Mouse (Mus musculus) midbrain, embryonic 14.5 days (tissue): ENCODE measurements around the gene Ctdspl. TPM values are rescaled to one million over a fixed set of nuclear protein-coding genes. Genes with fewer than 3 reads are reported as not detected.
A peak's percentile ranks its signal among the peaks of the same experiment; 100 is the strongest.

Experiments used
- ATAC-seq: fragments of 200-750 bp; cut with Nextera tagmentation; 2 replicates; pipeline ENCODE4 v1.8.0; 2017; ENCODE audit warnings: moderate number of reproducible peaks, moderate library complexity; ENCODE audit not compliant: low FRiP score, low TSS enrichment
- DNase-seq: peaks from one replicate; pipeline ENCODE4 v3.0.0-alpha.2; 2015
- H3K27ac ChIP-seq: fragments of 300-500 bp; sonication (generic); replicated peaks from 2 replicates; pipeline ENCODE4 v1.5.1; 2014; ENCODE audit warnings: mild to moderate bottlenecking, low read depth, low read length, moderate library complexity
- H3K27me3 ChIP-seq: fragments of 300-500 bp; sonication (generic); 2 replicates; pipeline ENCODE4 v1.6.1; 2014; ENCODE audit warnings: low read length, control low read depth, mixed read lengths; ENCODE audit not compliant: control insufficient read depth, insufficient read depth
- H3K36me3 ChIP-seq: fragments of 300-500 bp; sonication (generic); 2 replicates; pipeline ENCODE4 v1.6.1; 2014; ENCODE audit warnings: low read length, control low read depth; ENCODE audit not compliant: control insufficient read depth, insufficient read depth
- H3K4me1 ChIP-seq: fragments of 300-500 bp; sonication (generic); 2 replicates; pipeline ENCODE4 v1.6.1; 2014; ENCODE audit warnings: mild to moderate bottlenecking, antibody characterized with exemption, low read length, control low read depth; ENCODE audit not compliant: control insufficient read depth, insufficient read depth
- H3K4me2 ChIP-seq: fragments of 300-500 bp; sonication (generic); 2 replicates; pipeline ENCODE4 v1.6.1; 2014; ENCODE audit warnings: mild to moderate bottlenecking, low read length, moderate library complexity
- H3K4me3 ChIP-seq: fragments of 300-500 bp; sonication (generic); replicated peaks from 2 replicates; pipeline ENCODE4 v1.5.1; 2014; ENCODE audit warnings: low read depth, low read length
- H3K9ac ChIP-seq: fragments of 300-500 bp; sonication (generic); replicated peaks from 2 replicates; pipeline ENCODE4 v1.6.1; 2014; ENCODE audit warnings: mild to moderate bottlenecking, low read length, moderate library complexity
- H3K9me3 ChIP-seq: fragments of 300-500 bp; sonication (generic); 2 replicates; pipeline ENCODE4 v1.6.1; 2016; ENCODE audit warnings: low read length, control low read depth, mixed read lengths; ENCODE audit not compliant: control insufficient read depth
- WGBS: fragments of 180-500 bp; shearing (Covaris S2); extraction: QIAGEN DNeasy Blood & Tissue Kit; methylation state at CpG from one replicate; pipeline ENCODE4 v1.1.7; 2014; 5-methylcytosine and 5-hydroxymethylcytosine counted together
- polyA plus RNA-seq: library from polyadenylated mRNA; unstranded; fragments of >200 nt; fragmentation: Nextera tagmentation; extraction: Ambion mirVana; gene quantifications from 2 replicates; pipeline ENCODE4 v1.2.1, GENCODE M21; 2014

The Ctdspl gene
- polyA plus RNA-seq, 1 experiment from 2014 or later = 8.2 TPM

DNA sequence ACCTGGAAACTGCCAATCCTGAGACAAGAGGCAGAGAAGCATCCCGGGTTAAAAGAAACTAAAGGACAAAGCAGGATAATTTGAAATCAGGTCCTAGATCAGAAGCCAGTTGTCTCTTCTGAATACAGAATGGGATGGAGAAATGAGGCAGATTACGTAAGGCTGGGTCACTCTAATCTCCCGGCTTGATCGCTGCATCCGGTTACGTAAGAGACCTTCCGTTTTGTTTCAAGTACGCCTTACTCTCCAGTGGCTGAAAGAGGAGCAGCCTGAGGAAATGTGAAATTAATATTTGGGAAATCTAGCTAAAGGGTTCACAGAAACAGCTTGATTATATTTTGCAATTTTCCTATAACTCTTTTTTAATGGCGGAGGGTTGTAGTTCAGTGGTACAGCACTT lies 13.2 kb upstream of the Ctdspl start:
- ATAC-seq (no peak), DNase-seq (no peak)
- Histone ChIP-seq H3K9ac (no peak overlapping the region), H3K4me2 (no peak overlapping the region), H3K27ac (no peak overlapping the region), H3K9me3 (no peaks in the 10 kb centered on the region), H3K4me3 (no peak overlapping the region), H3K4me1 (no peaks in the 10 kb centered on the region), H3K27me3 (no peaks in the 10 kb centered on the region), H3K36me3 (no peaks in the 10 kb centered on the region)
- 88% methylated on average over 9 of the region's 9 CpGs for WGBS

DNA sequence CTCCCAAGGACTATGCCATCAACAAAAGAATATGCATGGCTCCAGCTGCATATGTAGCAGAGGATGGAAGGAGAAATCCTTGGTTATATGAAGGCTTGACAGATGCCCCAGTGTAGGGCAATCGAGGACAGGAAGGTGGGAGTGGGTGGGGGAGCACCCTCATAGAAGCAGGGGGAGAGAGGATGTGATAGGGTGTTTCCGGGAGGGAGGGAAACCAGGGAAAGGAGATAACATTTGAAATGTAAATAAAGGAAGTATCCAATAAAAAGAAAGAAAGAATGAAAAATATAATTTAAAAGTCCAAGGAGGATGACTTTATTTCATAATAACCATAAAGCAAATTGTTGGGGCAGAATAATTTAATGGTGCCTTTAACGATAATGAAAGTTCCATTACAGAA lies 12.6 kb upstream of the Ctdspl start:
- H3K4me3 ChIP-seq = no peak overlapping the region
- H3K27ac ChIP-seq = no peak overlapping the region
- DNase-seq = no peak
- H3K27me3 ChIP-seq = no peaks in the 10 kb centered on the region
- H3K9me3 ChIP-seq = no peaks in the 10 kb centered on the region
- WGBS = 94% methylated on average over 3 of the region's 3 CpGs
- H3K4me2 ChIP-seq = no peak overlapping the region
- H3K4me1 ChIP-seq = no peaks in the 10 kb centered on the region
- no peaks in the 10 kb centered on the region for H3K36me3 ChIP-seq
- H3K9ac ChIP-seq = no peak overlapping the region
- ATAC-seq = no peak

DNA sequence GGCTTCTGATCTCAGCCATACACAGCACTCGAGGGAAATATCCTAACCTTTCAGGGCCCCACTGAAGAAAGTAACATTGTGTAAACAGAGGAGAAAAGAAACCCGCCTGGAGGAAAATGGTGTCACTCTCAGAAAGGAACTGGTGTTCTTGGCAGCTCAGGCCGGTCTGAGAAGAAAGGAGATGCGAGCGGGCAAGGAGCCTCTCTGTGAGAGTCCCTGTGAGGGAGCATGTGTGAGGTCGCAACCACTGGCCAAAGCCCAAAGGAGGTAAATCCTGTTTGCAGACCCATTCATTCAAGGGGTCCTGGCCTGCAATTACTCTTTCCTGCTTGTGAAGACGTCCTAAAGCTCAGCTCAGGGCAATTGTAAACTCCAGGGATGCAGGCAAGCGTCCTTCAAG lies 11.7 kb upstream of the Ctdspl start:
- Histone ChIP-seq H3K36me3 (no peaks in the 10 kb centered on the region), H3K27ac (no peak overlapping the region), H3K9ac (no peak overlapping the region), H3K4me1 (no peaks in the 10 kb centered on the region), H3K27me3 (no peaks in the 10 kb centered on the region), H3K4me2 (no peak overlapping the region), H3K4me3 (no peak overlapping the region), H3K9me3 (no peaks in the 10 kb centered on the region)
- ATAC-seq (no peak), DNase-seq (no peak)
- WGBS = 48% methylated on average over 8 of the region's 8 CpGs

DNA sequence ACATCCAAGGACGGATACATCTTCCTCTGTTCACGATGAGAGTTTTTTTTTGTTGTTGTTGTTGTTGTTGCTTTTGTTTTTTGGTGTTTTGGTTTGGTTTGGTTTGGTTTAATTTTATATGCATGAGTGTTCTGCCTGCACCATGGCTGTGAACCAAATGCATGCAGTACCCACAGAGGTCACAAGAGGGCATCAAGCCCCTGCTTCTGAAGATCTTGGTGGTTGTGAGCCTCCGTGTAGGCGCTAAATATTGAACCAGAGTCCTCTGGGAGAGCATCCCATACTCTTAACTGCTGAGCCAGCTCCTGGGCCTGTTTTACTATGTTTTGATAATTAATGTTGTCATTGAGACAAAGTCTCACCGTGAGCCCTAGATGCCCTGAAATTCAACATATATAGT lies 11.0 kb upstream of the Ctdspl start:
- H3K36me3 ChIP-seq = no peaks in the 10 kb centered on the region
- H3K9me3 ChIP-seq = no peaks in the 10 kb centered on the region
- no peak overlapping the region for H3K4me3 ChIP-seq
- H3K9ac ChIP-seq = no peak overlapping the region
- ATAC-seq = no peak
- 55% methylated on average over 5 of the region's 5 CpGs for WGBS
- DNase-seq = peak; percentile 48
- no peaks in the 10 kb centered on the region for H3K4me1 ChIP-seq
- no peak overlapping the region for H3K4me2 ChIP-seq
- no peak overlapping the region for H3K27ac ChIP-seq
- H3K27me3 ChIP-seq = no peaks in the 10 kb centered on the region

DNA sequence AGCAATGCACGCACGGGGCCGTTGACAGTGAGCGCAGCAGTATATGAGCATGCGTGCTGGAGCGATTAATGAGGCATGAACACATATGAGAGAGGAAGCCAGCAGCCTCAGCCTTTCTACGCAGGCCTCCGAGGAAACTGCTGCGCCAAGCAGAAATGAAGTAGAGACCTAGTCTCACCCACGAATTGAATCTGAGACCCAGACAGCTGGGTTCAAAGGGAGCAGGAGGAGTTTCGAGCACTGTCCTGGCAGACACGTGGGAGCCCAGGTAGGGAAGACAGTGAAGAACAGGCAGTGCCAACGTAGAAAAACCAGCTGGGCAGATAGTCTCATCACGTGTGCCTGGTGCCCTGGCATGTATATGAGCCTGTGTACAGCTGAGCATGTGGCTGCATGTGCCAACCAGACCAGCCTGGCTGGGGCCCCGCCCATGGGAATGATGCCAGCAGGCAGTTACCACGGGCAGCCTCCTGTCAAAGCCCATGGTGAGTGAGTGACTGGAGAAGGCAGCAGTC lies 6.5 kb upstream of the Ctdspl start:
- H3K9ac ChIP-seq = no peak overlapping the region
- H3K36me3 ChIP-seq = no peaks in the 10 kb centered on the region
- H3K4me1 ChIP-seq = peaks cover 2% of the 10 kb centered on the region; the same call in 1 of the 2 replicates
- H3K27ac ChIP-seq = no peak overlapping the region
- H3K9me3 ChIP-seq = no peaks in the 10 kb centered on the region
- 78% methylated on average over 16 of the region's 16 CpGs for WGBS
- H3K4me3 ChIP-seq = no peak overlapping the region
- H3K4me2 ChIP-seq = no peak overlapping the region
- DNase-seq (no peak), ATAC-seq (no peak; the same call in 1 of the 2 replicates)
- H3K27me3 ChIP-seq = no peaks in the 10 kb centered on the region

DNA sequence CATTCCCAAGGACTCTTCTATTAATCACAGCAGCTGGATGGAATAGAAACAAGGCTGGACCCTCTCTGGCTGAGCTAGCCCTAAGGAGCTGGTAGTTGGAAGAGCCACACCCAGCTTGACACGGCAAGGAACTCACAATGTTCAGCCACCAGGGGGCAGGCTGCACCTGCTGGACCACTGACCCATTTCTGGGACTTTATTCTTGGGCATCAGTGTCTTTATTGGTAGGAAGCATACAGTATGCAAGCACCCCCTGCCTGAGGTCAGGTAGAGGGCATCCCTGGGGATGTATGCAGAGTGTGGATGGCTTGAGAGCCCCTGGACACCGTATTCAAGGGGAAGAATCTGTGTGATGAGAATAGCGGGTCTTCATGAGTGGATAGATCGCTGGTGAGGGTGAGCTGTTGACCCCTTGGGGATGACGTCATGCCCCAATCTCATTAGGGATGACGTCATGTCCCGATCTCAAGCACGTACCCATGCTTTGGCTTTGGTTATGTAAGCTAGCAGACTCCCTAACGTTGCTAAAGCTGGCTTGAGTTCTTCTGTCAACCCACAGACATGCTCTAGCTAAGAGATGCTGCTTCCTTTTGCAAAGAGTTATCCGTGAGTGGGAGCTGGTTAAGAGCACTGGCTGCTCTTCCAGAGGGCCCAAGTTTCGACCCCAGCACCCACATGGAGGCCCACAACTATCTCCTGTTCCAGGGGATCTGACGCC lies 5.3 kb upstream of the Ctdspl start:
- Histone ChIP-seq H3K4me3 (no peak overlapping the region), H3K27ac (no peak overlapping the region), H3K36me3 (no peaks in the 10 kb centered on the region), H3K9ac (no peak overlapping the region), H3K4me2 (no peak overlapping the region), H3K9me3 (no peaks in the 10 kb centered on the region), H3K4me1 (peaks cover 6% of the 10 kb centered on the region; the same call in 1 of the 2 replicates), H3K27me3 (no peaks in the 10 kb centered on the region)
- ATAC-seq = peak; percentile 18; the same call in 1 of the 2 replicates
- 47% methylated on average over 12 of the region's 12 CpGs for WGBS
- DNase-seq = peak; percentile 88

DNA sequence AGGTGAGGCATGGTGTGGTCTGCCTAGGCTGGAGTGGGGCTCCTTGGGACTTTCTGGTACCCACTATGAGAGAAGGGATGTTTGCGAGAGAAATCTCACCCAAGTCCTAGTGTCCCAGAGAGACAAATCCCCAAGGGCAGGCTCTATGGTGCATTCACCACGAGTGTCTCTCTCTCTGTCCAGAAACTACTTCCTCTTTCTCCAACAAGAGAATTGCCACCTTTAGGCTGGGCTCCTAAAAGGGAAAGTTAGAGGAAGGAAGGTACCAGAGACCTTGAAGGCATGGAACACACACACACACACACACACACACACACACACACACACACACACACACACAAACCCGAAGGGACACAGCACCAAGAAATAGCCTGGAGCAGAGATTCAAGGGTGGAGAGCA lies 4.3 kb upstream of the Ctdspl start:
- peaks cover 6% of the 10 kb centered on the region; the same call in 1 of the 2 replicates for H3K4me1 ChIP-seq
- no peaks in the 10 kb centered on the region for H3K27me3 ChIP-seq
- no peaks in the 10 kb centered on the region for H3K36me3 ChIP-seq
- H3K9me3 ChIP-seq = no peaks in the 10 kb centered on the region
- WGBS = 67% methylated on average over 3 of the region's 3 CpGs
- H3K27ac ChIP-seq = no peak overlapping the region
- DNase-seq (no peak), ATAC-seq (no peak)
- no peak overlapping the region for H3K4me3 ChIP-seq
- H3K4me2 ChIP-seq = no peak overlapping the region
- no peak overlapping the region for H3K9ac ChIP-seq

DNA sequence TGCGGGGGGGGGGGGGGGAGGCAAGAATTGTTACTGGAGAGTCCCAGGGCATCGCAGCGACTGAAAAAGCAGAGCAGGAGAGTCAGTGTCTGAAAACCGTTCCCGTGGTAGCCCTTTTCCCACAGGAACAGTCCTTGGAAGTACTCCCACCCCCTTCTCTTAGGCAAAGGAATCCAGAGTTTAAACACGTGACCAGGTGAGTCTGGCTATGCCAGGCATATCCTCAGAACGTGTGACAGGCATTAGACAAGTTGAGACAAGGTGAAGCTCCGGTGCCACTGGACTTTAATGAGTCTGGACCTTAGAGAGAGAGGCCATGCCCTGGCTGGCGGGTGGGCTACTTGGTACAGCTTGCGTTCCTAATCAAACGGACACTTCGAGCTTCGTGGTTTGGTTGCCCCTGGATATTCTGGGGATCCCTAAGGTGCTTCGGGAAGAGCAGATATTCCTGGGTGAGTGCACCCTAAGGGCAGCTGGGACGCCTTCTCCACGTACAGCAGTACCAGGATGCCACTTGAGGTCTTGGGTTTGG lies 1.6 kb upstream of the Ctdspl start:
- Histone ChIP-seq H3K27me3 (no peaks in the 10 kb centered on the region), H3K4me1 (peaks cover 18% of the 10 kb centered on the region), H3K9me3 (no peaks in the 10 kb centered on the region), H3K27ac (no peak overlapping the region), H3K4me2 (peak overlapping the region; percentile 98), H3K36me3 (no peaks in the 10 kb centered on the region), H3K4me3 (peak overlapping the region; percentile 70; the same call in 1 of the 2 replicates), H3K9ac (peak overlapping the region; percentile 42; the same call in 1 of the 2 replicates)
- DNase-seq = no peak
- WGBS = 12% methylated on average over 16 of the region's 16 CpGs
- ATAC-seq = no peak
